Mouse (Mus musculus) cortical plate, adult 2 months (tissue): ENCODE results near the gene Lpcat1. TPM values are rescaled to one million over a fixed set of nuclear protein-coding genes. Genes with fewer than 3 reads are reported as not detected.

Experiments used
- H3K27ac ChIP-seq: fragments of 200-500 bp; 2 replicates; pipeline ENCODE4 v1.5.1; 2012; ENCODE audit warnings: low read length, control low read depth, inconsistent platforms; ENCODE audit not compliant: insufficient read depth
- H3K4me1 ChIP-seq: fragments of 200-500 bp; 2 replicates; pipeline ENCODE4 v1.6.1; 2011; ENCODE audit warnings: low read length; ENCODE audit not compliant: control insufficient read depth, insufficient read depth
- H3K4me3 ChIP-seq: fragments of 200-500 bp; 2 replicates; pipeline ENCODE4 v1.5.1; 2011; ENCODE audit warnings: mild to moderate bottlenecking, low read length, control low read depth; ENCODE audit not compliant: insufficient read depth
- CTCF ChIP-seq: fragments of 200-500 bp; IDR thresholded peaks from 2 replicates; pipeline ENCODE4 v1.5.1; 2011; ENCODE audit warnings: mild to moderate bottlenecking, control low read depth, low read length; ENCODE audit not compliant: insufficient read depth; ENCODE audit errors: extremely low read depth
- POLR2A ChIP-seq: fragments of 200-500 bp; IDR thresholded peaks from 2 replicates; pipeline ENCODE4 v1.6.1; 2011; ENCODE audit warnings: mild to moderate bottlenecking, low read length, control low read depth; ENCODE audit not compliant: insufficient read depth; ENCODE audit errors: extremely low read depth
- polyA plus RNA-seq: library from polyadenylated mRNA; depleted of rRNA; stranded (reverse); fragments of >200 nt; gene quantifications from 2 replicates; pipeline ENCODE4 v1.2.3, GENCODE M21; 2012; rRNA removed

Lpcat1 gene
- 39.6 and 48.5 TPM in 2 replicates for polyA plus RNA-seq

- Histone ChIP-seq H3K27ac (peak within 1 kb of the TSS; percentile 67), H3K4me1 (peaks cover 13% of the 10 kb centered on the region), H3K4me3 (peak within 1 kb of the TSS; percentile 40)
- TF ChIP-seq CTCF: no peak
- TF ChIP-seq POLR2A: peak; percentile 87
Observed at GRCm38 (mm10) chr13:73467034-73467420, at the start of gene Lpcat1. Gene Lpcat1, plus strand, starts transcription at chr13:73467197.

- no peak for TF ChIP-seq POLR2A
- TF ChIP-seq CTCF: 0 out of 2 replicates have a peak, but pooled peaks have one; percentile 15
- no peaks in the 10 kb centered on the region for H3K4me1 ChIP-seq
- no peak overlapping the region for H3K4me3 ChIP-seq
- H3K27ac ChIP-seq: no peak overlapping the region
Observed at GRCm38 (mm10) chr13:73417478-73418220, 49.3 kb upstream of the Lpcat1 start.

GRCm38 (mm10) chr13:73418297-73418696 lies 48.7 kb upstream of the Lpcat1 start:
- no peak overlapping the region for H3K27ac ChIP-seq
- no peak for TF ChIP-seq POLR2A
- no peak for TF ChIP-seq CTCF
- no peaks in the 10 kb centered on the region for H3K4me1 ChIP-seq
- no peak overlapping the region for H3K4me3 ChIP-seq

- H3K4me3 ChIP-seq: no peak overlapping the region
- no peak overlapping the region for H3K27ac ChIP-seq
- TF ChIP-seq CTCF (no peak), POLR2A (no peak)
- no peaks in the 10 kb centered on the region for H3K4me1 ChIP-seq
Observed at GRCm38 (mm10) chr13:73419244-73419643, 47.8 kb upstream of the Lpcat1 start.

GRCm38 (mm10) chr13:73423043-73423442 lies 44.0 kb upstream of the Lpcat1 start:
- Histone ChIP-seq H3K4me3 (no peak overlapping the region), H3K27ac (no peak overlapping the region), H3K4me1 (peaks cover 4% of the 10 kb centered on the region)
- no peak for TF ChIP-seq CTCF
- TF ChIP-seq POLR2A: no peak

- H3K4me3 ChIP-seq: no peak overlapping the region
- H3K27ac ChIP-seq: no peak overlapping the region
- H3K4me1 ChIP-seq: peaks cover 4% of the 10 kb centered on the region
- TF ChIP-seq POLR2A (no peak), CTCF (no peak)
Observed at GRCm38 (mm10) chr13:73425035-73425434, 42.0 kb upstream of the Lpcat1 start.

GRCm38 (mm10) chr13:73425839-73426490 lies 41.0 kb upstream of the Lpcat1 start:
- peaks cover 4% of the 10 kb centered on the region for H3K4me1 ChIP-seq
- no peak overlapping the region for H3K27ac ChIP-seq
- TF ChIP-seq POLR2A: no peak
- peak; percentile 94 for TF ChIP-seq CTCF
- no peak overlapping the region for H3K4me3 ChIP-seq

- H3K4me3 ChIP-seq: no peak overlapping the region
- no peak for TF ChIP-seq CTCF
- TF ChIP-seq POLR2A: no peak
- H3K27ac ChIP-seq: no peak overlapping the region
Observed at GRCm38 (mm10) chr13:73426587-73426986, 40.4 kb upstream of the Lpcat1 start.

GRCm38 (mm10) chr13:73429605-73430321 lies 37.2 kb upstream of the Lpcat1 start:
- no peak overlapping the region for H3K27ac ChIP-seq
- peaks cover 4% of the 10 kb centered on the region for H3K4me1 ChIP-seq
- TF ChIP-seq CTCF: no peak
- no peak for TF ChIP-seq POLR2A
- no peak overlapping the region for H3K4me3 ChIP-seq

More at GRCm38 (mm10) chr13:73426587-73426986, 40.4 kb upstream of the Lpcat1 start:
- H3K4me1 ChIP-seq: peaks cover 4% of the 10 kb centered on the region
